Mouse (Mus musculus): ENCODE data around the gene Adamts13.

Adamts13 gene

DNA sequence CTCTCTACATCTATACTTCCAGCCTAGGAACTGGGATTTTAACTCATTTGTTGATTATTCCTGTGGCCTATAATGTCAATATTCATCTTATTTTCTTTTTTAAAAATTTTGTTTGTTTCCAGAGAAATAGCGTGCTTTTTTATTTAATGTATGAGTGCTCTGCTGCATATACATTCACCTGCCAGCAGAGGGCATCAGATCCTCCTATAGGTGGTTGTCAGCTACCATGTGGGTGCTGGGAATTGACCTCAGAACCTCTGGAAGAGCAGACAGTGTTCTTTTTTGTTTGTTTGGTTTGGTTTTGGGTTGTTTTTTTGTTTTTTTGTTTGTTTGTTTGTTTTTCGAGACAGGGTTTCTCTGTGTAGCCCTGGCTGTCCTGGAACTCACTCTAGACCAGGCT, 6.0 kb upstream of the Adamts13 start:
- no peak for DNase-seq (ENCODE audit: low spot score in 2 of 2)

DNA sequence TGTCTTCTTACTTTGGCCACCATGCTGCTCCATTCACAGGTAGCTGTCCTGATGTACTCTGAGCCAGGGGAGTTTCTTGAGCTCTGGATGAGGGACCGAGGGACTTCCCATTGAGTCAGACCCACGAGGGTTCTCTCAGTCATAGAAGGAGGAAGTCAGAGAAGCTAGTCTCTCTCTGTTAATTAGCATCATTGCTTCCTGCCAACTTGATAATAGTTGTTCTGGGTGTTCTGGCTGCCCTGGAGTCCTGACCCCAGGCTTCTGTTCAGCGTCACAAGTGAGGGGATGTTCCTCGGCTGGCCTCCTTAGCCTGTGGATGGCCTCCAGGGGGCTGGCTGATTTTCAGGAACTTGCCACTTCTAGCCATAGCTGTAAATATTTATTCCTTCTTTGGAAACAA, 744 bp downstream of the Adamts13 start:
- DNase-seq (ENCODE audit: low spot score in 2 of 2): no peak

- no peak for DNase-seq (ENCODE audit: low spot score in 2 of 2)
Observed at GRCm38 (mm10) chr2:26980361-26980760, 7.1 kb downstream of the Adamts13 start.

GRCm38 (mm10) chr2:26984179-26984578, 11.0 kb downstream of the Adamts13 start:
- no peak for DNase-seq (ENCODE audit: low spot score in 2 of 2)

GRCm38 (mm10) chr2:26984640-26985039, 11.4 kb downstream of the Adamts13 start:
- DNase-seq (ENCODE audit: low spot score in 2 of 2): no peak

- no peak for DNase-seq (ENCODE audit: low spot score in 2 of 2)
Observed at GRCm38 (mm10) chr2:26993936-26994335, 20.7 kb downstream of the Adamts13 start.

- DNase-seq (ENCODE audit: low spot score in 2 of 2): no peak
Observed at GRCm38 (mm10) chr2:26997498-26997897, 24.3 kb downstream of the Adamts13 start.

GRCm38 (mm10) chr2:26997993-26998392, 24.8 kb downstream of the Adamts13 start:
- DNase-seq (ENCODE audit: low spot score in 2 of 2): no peak

- no peak for DNase-seq (ENCODE audit: low spot score in 2 of 2)
Observed at GRCm38 (mm10) chr2:27006255-27006654, 33.0 kb downstream of the Adamts13 start.

DNA sequence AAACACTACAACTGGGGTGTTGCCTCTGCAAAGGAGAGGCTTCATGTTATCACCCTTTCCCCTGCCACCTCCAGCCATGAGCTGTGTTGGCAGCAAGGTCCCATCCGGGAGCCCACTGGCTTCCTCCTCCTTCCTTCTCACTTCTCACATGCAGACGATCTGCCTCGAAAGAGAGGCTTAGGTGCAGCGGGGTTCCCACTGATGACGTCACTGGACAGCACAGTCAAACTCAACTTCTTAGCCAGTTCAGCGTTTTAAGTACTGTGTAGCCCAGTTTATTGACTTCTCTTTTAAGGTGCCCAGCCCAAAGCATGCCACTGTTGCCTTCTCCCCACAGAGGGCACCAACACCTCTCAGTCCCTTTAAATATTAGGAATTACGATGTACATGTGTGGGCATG, 34.5 kb downstream of the Adamts13 start:
- DNase-seq (ENCODE audit: low spot score in 2 of 2): no peak

GRCm38 (mm10) chr2:27009714-27010244, 36.6 kb downstream of the Adamts13 start, which contains the start of gene Cacfd1:
Gene Cacfd1, plus strand, starts transcription at chr2:27009926.
- peak; percentile 59 to 66 for DNase-seq (ENCODE audit: low spot score in 2 of 2)

DNA sequence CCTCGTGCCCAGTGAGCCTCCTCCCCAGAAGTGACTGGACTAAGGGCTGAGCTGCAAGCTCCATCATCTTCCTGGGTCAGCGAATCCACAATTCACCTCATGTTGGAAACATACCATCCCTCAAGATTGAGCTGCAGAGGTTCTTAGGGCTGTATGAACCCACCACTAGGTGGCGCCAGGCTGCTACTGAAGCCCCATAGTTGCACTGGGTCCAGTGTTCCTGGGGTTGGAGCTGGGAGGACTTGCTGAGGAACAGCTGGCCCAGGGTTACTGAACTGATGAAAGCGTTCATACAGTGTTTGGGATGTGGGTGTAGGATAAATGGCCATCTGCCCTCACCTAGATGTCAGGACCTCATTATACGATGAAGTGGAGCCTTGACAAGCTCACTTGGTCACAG, 44.6 kb downstream of the Adamts13 start:
- DNase-seq (ENCODE audit: low spot score in 2 of 2): peak; percentile 67 to 68

- no peak for DNase-seq (ENCODE audit: low spot score in 2 of 2)
Observed at GRCm38 (mm10) chr2:27019530-27019929, 46.3 kb downstream of the Adamts13 start.

DNA sequence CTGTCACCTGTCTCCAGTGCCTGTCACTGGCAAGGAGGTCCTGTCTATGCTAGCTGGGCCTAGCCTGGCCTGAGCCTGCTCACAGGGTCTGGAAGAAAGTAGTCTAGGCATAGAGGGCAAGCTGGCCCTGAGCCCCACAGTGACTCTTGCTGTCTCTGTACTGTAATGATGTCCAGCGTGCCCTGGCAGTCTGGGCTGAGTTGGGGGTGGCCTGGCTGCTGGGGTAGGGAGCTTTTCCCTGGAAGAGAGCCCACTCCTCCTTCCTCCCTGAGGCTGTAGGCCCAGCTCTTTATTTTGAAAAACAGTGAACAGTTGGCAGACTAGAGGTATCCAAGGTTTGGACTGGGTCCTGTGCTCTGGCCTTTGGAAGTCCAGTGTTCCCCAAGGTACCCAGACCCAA, 47.9 kb downstream of the Adamts13 start:
- no peak for DNase-seq (ENCODE audit: low spot score in 2 of 2)

- DNase-seq (ENCODE audit: low spot score in 2 of 2): no peak
Observed at GRCm38 (mm10) chr2:27022612-27023011, 49.4 kb downstream of the Adamts13 start.

DNA sequence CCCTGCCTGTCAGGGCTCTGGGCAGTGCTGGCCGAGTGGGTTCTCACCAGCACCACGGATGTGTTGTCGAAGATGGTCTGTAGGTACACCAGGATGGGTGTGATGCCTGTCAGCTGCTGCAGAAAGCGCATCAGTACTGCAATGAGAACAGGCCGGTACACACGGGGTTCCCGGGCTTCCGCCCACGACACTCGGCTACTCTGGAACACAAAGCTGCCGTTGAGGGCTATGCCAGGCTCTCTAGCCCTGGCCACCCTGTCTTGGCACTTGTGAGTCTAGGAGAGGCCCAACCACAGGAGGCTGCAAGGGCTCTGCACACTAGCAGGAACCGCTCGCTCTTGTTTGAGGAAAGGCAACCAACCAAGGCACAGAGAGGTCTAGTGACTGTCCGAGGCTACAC, 50.9 kb downstream of the Adamts13 start:
- DNase-seq (ENCODE audit: low spot score in 2 of 2): no peak

DNA sequence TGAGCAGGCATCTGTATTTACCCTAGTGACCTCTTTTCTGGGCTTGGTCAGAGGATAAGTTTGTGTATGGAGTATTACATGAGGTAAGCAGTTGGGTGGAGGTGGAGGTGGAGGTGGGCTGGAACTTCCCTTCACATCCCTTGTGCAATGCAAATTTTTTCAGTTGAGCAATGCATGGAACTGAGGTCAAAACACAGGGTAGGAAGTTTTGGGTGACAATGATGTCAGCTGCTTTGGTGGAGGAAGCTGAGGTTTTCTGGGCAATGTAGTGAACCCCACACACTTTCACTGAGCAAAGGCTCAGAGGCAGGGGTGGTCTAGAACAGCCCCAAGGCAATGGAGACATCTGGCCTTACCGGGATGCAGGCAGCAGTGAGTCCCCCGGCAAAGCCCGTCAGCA, 52.3 kb downstream of the Adamts13 start:
- no peak for DNase-seq (ENCODE audit: low spot score in 2 of 2)

DNA sequence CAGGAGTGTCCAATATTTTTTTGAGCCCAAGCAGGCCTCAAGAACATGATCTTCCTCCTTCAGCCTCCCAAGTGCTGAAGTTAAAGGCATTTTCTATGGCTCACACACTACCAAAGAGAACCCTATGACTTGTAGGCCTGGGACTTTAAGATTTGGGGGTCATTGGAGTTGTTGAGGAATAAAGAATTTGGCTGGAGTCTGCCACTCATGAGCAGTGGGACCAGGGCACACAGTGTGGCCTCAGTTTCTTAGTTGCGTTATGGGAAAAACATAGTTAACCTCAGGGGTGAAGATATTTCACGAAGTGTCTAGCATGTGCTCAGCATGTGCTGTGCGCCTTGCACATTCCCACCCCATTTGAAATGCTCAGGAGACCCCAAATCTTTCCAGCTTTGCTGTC, 53.1 kb downstream of the Adamts13 start:
- DNase-seq (ENCODE audit: low spot score in 2 of 2): no peak

- no peak for DNase-seq (ENCODE audit: low spot score in 2 of 2)
Observed at GRCm38 (mm10) chr2:27026857-27027617, 53.8 kb downstream of the Adamts13 start.

DNA sequence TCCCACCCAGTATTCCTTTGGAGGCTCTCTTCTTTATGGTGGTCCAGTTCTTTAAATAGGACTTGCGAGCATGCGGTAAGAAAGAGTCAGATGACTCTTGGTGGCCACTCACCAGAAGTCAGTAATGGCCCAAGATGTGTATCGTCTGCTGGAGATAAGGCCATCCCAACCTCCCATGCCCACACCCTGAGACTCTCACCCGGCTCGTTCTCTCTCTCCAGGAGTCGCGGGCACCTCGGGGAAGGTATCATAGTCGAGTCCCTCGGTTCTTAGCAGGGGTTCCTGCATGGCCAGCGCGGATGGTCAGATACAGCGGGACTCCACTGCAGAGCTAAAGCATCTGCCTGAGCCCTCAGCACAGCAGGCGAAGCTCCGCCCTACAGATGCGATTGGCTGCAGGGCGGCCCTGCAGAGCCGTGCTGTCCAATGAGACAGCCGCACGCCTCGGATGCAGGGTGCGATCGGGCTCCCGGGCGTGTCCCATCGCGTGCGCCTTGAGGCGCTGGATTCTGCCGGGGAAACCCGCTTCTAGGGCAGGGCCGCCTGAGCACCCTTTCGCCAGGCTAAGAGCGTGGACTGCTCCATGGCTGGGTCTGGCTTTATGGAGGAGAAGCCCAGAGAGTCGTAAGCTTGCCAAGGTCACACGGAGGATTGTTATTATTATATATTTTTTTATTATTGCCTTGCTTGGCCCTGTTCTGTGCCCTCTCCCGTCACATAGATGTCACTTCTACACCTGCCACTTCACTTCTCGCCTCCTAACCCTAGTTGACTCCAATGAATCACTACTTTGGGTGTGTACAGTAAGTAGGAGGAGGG, 54.6 kb downstream of the Adamts13 start, which contains the start of gene Slc2a6:
Gene Slc2a6 (minus strand): TSS at position 381 of the 819 bp plus-strand sequence.
- DNase-seq (ENCODE audit: low spot score in 2 of 2): peak; percentile 67 to 84

DNA sequence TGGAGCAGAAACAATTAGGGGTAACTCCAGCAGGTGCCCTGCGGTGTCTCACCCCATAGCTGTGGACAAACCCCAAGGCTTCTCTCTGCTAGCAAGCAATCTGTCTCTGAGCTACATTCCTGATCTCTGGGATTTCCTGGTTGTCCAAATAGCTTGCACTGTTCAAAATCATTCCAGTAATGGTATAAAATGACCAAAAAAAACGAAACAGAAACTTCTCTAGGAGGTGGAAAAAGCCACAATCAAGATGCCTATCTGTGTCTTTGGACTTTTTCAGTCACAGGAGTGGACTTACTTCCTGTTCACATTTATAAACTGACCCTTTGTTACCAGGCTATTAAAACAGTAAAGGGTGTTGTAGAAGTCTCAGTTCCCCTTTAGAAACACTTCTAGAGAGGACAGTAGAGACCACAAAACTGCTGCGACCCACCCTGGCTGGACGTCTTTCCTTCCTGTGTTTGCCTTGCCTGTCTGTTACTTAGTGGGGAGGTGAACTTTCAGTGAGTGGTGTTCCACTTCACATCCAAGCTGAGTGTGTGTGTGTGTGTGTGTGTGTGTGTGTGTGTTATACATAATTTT, 55.3 kb downstream of the Adamts13 start:
- DNase-seq (ENCODE audit: low spot score in 2 of 2): no peak

GRCm38 (mm10) chr2:27032361-27032760, 59.1 kb downstream of the Adamts13 start:
- DNase-seq (ENCODE audit: low spot score in 2 of 2): no peak
